Mouse (Mus musculus) liver, embryonic 11.5 days (tissue): ENCODE measurements around the gene Slc16a5. TPM values are rescaled to one million over a fixed set of nuclear protein-coding genes. Genes with fewer than 3 reads are reported as not detected.
A peak's percentile ranks its signal among the peaks of the same experiment; 100 is the strongest.

Source experiments
- ATAC-seq: fragments of 200-750 bp; cut with Nextera tagmentation; replicated peaks from 2 replicates; pipeline ENCODE4 v1.8.0; 2017; ENCODE audit warnings: moderate number of reproducible peaks, mild to moderate bottlenecking, moderate TSS enrichment, moderate library complexity; ENCODE audit not compliant: low FRiP score
- DNase-seq: peaks from one replicate; pipeline ENCODE4 v3.0.0-alpha.2; 2017; ENCODE audit warnings: low spot score
- H3K27ac ChIP-seq: fragments of 300-500 bp; sonication (generic); 2 replicates; pipeline ENCODE4 v1.5.1; 2014; ENCODE audit warnings: mild to moderate bottlenecking, low read depth, low read length, control low read depth
- H3K27me3 ChIP-seq: fragments of 300-500 bp; sonication (generic); replicated peaks from 2 replicates; pipeline ENCODE4 v1.6.1; 2014; ENCODE audit warnings: low read length, mixed read lengths; ENCODE audit not compliant: control insufficient read depth, insufficient read depth
- H3K36me3 ChIP-seq: fragments of 300-500 bp; sonication (generic); 2 replicates; pipeline ENCODE4 v1.6.1; 2014; ENCODE audit warnings: mild to moderate bottlenecking, low read length, moderate library complexity, mixed read lengths; ENCODE audit not compliant: control insufficient read depth, insufficient read depth
- H3K4me1 ChIP-seq: fragments of 300-500 bp; sonication (generic); replicated peaks from 2 replicates; pipeline ENCODE4 v1.6.1; 2014; ENCODE audit warnings: low read length, mixed read lengths; ENCODE audit not compliant: control insufficient read depth, insufficient read depth
- H3K4me2 ChIP-seq: fragments of 300-500 bp; sonication (generic); 2 replicates; pipeline ENCODE4 v1.6.1; 2014; ENCODE audit warnings: mild to moderate bottlenecking, control low read depth, moderate library complexity
- H3K4me3 ChIP-seq: fragments of 300-500 bp; sonication (generic); 2 replicates; pipeline ENCODE4 v1.5.1; 2014; ENCODE audit warnings: low read depth, low read length, control low read depth
- H3K9ac ChIP-seq: fragments of 300-500 bp; sonication (generic); 2 replicates; pipeline ENCODE4 v1.6.1; 2014; ENCODE audit warnings: low read depth, low read length, control low read depth
- H3K9me3 ChIP-seq: fragments of 300-500 bp; sonication (generic); 2 replicates; pipeline ENCODE4 v1.6.1; 2016; ENCODE audit warnings: low read length, inconsistent platforms, mixed read lengths; ENCODE audit not compliant: control insufficient read depth
- WGBS: fragments of 180-500 bp; shearing (Covaris S2); extraction: QIAGEN DNeasy Blood & Tissue Kit; methylation state at CpG from one replicate; pipeline ENCODE4 v1.1.7; 2014; 5-methylcytosine and 5-hydroxymethylcytosine counted together
- polyA plus RNA-seq: library from polyadenylated mRNA; unstranded; fragments of >200 nt; fragmentation: Nextera tagmentation; extraction: Ambion mirVana; gene quantifications from 2 replicates; pipeline ENCODE4 v1.2.1, GENCODE M21; 2014

The Slc16a5 gene
- polyA plus RNA-seq, 1 experiment from 2014 or later: not detected

GRCm38 (mm10) chr11:115512407-115513183 is 50.3 kb downstream of the Slc16a5 start:
- no peaks in the 10 kb centered on the region for H3K9me3 ChIP-seq
- H3K4me1 ChIP-seq: peaks cover 54% of the 10 kb centered on the region
- H3K4me3 ChIP-seq: peak overlapping the region; percentile 99
- peak overlapping the region; percentile 87 for H3K4me2 ChIP-seq
- ATAC-seq: no peak
- no peaks in the 10 kb centered on the region for H3K27me3 ChIP-seq
- peaks cover 5% of the 10 kb centered on the region; the same call in 1 of the 2 replicates for H3K36me3 ChIP-seq
- DNase-seq: no peak
- peak overlapping the region; percentile 99 for H3K9ac ChIP-seq
- 29% methylated on average over 8 of the region's 8 CpGs for WGBS
- H3K27ac ChIP-seq: peak overlapping the region; percentile 91

GRCm38 (mm10) chr11:115513271-115514237 is 51.3 kb downstream of the Slc16a5 start:
- ATAC-seq (peak; percentile 67), DNase-seq (peak; percentile 76)
- WGBS: under 1% methylated on average over 57 of the region's 57 CpGs
- no peaks in the 10 kb centered on the region for H3K27me3 ChIP-seq
- peak overlapping the region; percentile 99 for H3K9ac ChIP-seq
- peak overlapping the region; percentile 91 for H3K27ac ChIP-seq
- no peaks in the 10 kb centered on the region for H3K9me3 ChIP-seq
- H3K36me3 ChIP-seq: peaks cover 5% of the 10 kb centered on the region; the same call in 1 of the 2 replicates
- H3K4me3 ChIP-seq: peak overlapping the region; percentile 99
- peak overlapping the region; percentile 87 for H3K4me2 ChIP-seq
- H3K4me1 ChIP-seq: peaks cover 45% of the 10 kb centered on the region

GRCm38 (mm10) chr11:115514238-115514663 is 52.0 kb downstream of the Slc16a5 start, which contains the start of gene Jpt1:
Gene Jpt1 (minus strand): TSS chr11:115514387.
- Histone ChIP-seq H3K9me3 (no peaks in the 10 kb centered on the region), H3K27ac (peak within 1 kb of the TSS; percentile 91), H3K4me1 (peaks cover 45% of the 10 kb centered on the region), H3K9ac (peak within 1 kb of the TSS; percentile 99), H3K27me3 (no peaks in the 10 kb centered on the region), H3K4me2 (peak within 1 kb of the TSS; percentile 87), H3K36me3 (0 out of 2 replicates have a peak, but pooled peaks cover 2% of the 10 kb centered on the region), H3K4me3 (peak within 1 kb of the TSS; percentile 99)
- ATAC-seq (peak; percentile 91), DNase-seq (peak; percentile 95)
- WGBS: under 1% methylated on average over 24 of the region's 24 CpGs

- peaks cover 39% of the 10 kb centered on the region for H3K4me1 ChIP-seq
- 78% methylated on average over 6 of the region's 6 CpGs for WGBS
- peak overlapping the region; percentile 20; the same call in 1 of the 2 replicates for H3K9ac ChIP-seq
- H3K27me3 ChIP-seq: no peaks in the 10 kb centered on the region
- H3K4me3 ChIP-seq: no peak overlapping the region
- no peak for ATAC-seq
- H3K9me3 ChIP-seq: no peaks in the 10 kb centered on the region
- H3K36me3 ChIP-seq: 0 out of 2 replicates have a peak, but pooled peaks cover 2% of the 10 kb centered on the region
- peak overlapping the region; percentile 34; the same call in 1 of the 2 replicates for H3K4me2 ChIP-seq
- no peak for DNase-seq
- no peak overlapping the region for H3K27ac ChIP-seq
These were observed 52.7 kb downstream of the Slc16a5 start for GRCm38 (mm10) chr11:115515021-115515420.

GRCm38 (mm10) chr11:115516942-115517341 is 54.7 kb downstream of the Slc16a5 start:
- Histone ChIP-seq H3K9me3 (no peaks in the 10 kb centered on the region), H3K4me3 (no peak overlapping the region), H3K9ac (no peak overlapping the region), H3K27ac (no peak overlapping the region), H3K4me1 (peaks cover 19% of the 10 kb centered on the region), H3K36me3 (no peaks in the 10 kb centered on the region), H3K4me2 (no peak overlapping the region), H3K27me3 (no peaks in the 10 kb centered on the region)
- DNase-seq (no peak), ATAC-seq (no peak)
- 82% methylated on average over 5 of the region's 5 CpGs for WGBS

GRCm38 (mm10) chr11:115518693-115519092 is 56.4 kb downstream of the Slc16a5 start:
- no peak overlapping the region for H3K4me2 ChIP-seq
- no peaks in the 10 kb centered on the region for H3K9me3 ChIP-seq
- no peak for ATAC-seq
- peaks cover 9% of the 10 kb centered on the region for H3K4me1 ChIP-seq
- H3K36me3 ChIP-seq: peaks cover 9% of the 10 kb centered on the region; the same call in 1 of the 2 replicates
- no peaks in the 10 kb centered on the region for H3K27me3 ChIP-seq
- DNase-seq: no peak
- 67% methylated on average over 9 of the region's 9 CpGs for WGBS
- no peak overlapping the region for H3K27ac ChIP-seq
- H3K9ac ChIP-seq: no peak overlapping the region
- no peak overlapping the region for H3K4me3 ChIP-seq

GRCm38 (mm10) chr11:115519581-115519980 is 57.3 kb downstream of the Slc16a5 start:
- WGBS: 80% methylated on average over 3 of the region's 3 CpGs
- no peak overlapping the region for H3K27ac ChIP-seq

GRCm38 (mm10) chr11:115520218-115520617 is 57.9 kb downstream of the Slc16a5 start:
- no peaks in the 10 kb centered on the region for H3K9me3 ChIP-seq
- no peaks in the 10 kb centered on the region for H3K27me3 ChIP-seq
- DNase-seq: no peak
- no peak overlapping the region for H3K27ac ChIP-seq
- WGBS: 86% methylated on average over 2 of the region's 2 CpGs
- no peak for ATAC-seq
- H3K9ac ChIP-seq: no peak overlapping the region
- H3K4me3 ChIP-seq: no peak overlapping the region
- peaks cover 17% of the 10 kb centered on the region; the same call in 1 of the 2 replicates for H3K36me3 ChIP-seq
- H3K4me2 ChIP-seq: no peak overlapping the region
- H3K4me1 ChIP-seq: peaks cover 4% of the 10 kb centered on the region; the same call in 1 of the 2 replicates

More at GRCm38 (mm10) chr11:115519581-115519980, 57.3 kb downstream of the Slc16a5 start:
- H3K36me3 ChIP-seq: peaks cover 14% of the 10 kb centered on the region; the same call in 1 of the 2 replicates
- no peaks in the 10 kb centered on the region for H3K27me3 ChIP-seq
- no peak overlapping the region for H3K4me2 ChIP-seq
- ATAC-seq (no peak), DNase-seq (no peak)
- H3K4me1 ChIP-seq: peaks cover 9% of the 10 kb centered on the region
- H3K9me3 ChIP-seq: no peaks in the 10 kb centered on the region
- no peak overlapping the region for H3K9ac ChIP-seq
- no peak overlapping the region for H3K4me3 ChIP-seq
